Mouse (Mus musculus): ENCODE results near the gene Taar6. TPM values are rescaled to one million over a fixed set of nuclear protein-coding genes. Genes with fewer than 3 reads are reported as not detected.

Taar6 gene
- polyA plus RNA-seq (2017; shearing (Covaris generic)) = not detected

DNA sequence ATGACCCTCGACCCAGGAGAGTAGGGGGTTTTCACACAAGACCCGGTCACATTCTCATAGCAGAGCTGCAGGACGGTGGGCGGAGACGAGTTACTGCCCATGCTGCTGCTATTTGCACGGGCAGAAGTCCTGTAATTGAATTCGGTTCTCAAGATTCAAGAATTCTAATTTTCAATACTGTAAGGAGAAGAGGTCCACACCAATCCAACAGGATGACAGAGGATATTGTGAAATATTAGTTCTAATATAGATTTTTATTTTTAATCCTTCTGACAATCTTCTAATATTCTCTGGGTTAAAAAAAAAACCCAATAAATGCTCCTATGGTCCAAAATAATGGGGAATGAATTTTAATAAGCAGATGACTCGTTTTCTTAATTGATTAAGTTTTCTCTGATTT is at the start of gene Taar6:
TSS of gene Taar6 (minus strand) at position 101 of the 400 bp plus-strand sequence.
- no peak for ATAC-seq

- ATAC-seq = no peak
These were observed 45.9 kb upstream of the Taar6 start for GRCm38 (mm10) chr10:24031347-24031746.

- ATAC-seq = no peak
These were observed 41.5 kb upstream of the Taar6 start, which contains the start of gene Taar7d for GRCm38 (mm10) chr10:24026922-24027321. Gene Taar7d (plus strand): TSS chr10:24027222.

GRCm38 (mm10) chr10:24008143-24008542 is 22.7 kb upstream of the Taar6 start:
- ATAC-seq = no peak

DNA sequence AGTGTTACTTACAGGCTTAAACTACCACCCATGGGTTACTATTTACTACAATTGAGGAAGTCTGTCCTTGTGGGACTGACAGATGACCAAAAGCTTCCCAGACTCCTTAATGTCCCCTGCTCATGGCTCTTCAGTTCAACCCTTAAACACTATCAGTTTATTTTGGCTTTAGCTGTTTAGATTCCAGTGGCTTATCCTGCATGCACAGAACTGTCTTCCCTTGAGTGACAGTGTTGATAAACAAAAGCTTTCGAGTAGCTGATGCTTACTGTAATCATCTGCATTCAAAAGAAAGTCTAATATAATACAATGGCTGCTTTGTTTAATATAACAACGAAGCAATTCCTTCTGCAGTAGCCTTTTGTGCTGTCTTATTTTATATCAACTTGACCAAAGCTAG is 21.6 kb upstream of the Taar6 start:
- no peak for ATAC-seq

DNA sequence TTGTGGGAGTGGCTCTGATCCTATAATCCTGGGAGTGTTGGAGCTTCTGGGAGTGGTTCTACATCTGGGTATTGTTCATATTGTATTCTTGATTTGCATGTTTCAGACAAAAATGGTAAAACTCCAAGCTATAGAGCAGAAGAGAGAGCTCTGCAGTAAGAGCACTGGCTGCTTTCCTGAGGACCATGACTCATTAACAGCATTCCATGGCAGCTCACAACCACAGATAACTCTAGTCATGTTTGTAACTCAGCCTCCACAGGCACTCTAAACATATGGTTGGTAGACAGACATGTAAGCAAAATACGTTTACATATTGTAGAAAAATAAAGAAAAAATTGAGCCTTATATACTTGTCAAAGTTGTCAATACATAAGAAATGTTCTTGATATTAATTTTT is 21.0 kb upstream of the Taar6 start:
- no peak for ATAC-seq

DNA sequence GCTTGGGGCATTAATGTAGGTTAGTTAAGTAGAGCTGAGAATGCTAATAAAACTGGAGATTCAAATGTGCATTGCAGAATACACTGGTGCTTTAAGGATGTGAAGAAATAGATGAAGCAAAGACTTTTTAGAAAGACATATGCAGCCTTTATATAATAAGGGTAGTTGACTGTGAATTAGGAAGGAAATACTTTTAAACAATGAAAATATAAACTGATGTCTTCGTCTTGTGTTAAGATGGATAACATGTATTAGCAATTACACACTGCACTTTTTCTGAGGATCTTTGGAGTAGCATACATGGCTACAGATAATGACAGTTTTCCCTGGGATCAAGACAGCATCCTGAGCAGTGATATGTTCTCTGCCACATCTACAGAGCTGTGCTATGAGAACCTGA is 14.2 kb upstream of the Taar6 start, which contains the start of gene Taar7b:
TSS of gene Taar7b (plus strand) at position 301 of the 400 bp plus-strand sequence.
- no peak for ATAC-seq

- ATAC-seq = no peak
These were observed 7.9 kb upstream of the Taar6 start, which contains the start of gene Taar7a for GRCm38 (mm10) chr10:23993381-23993780. Gene Taar7a (minus strand): TSS chr10:23993481.

DNA sequence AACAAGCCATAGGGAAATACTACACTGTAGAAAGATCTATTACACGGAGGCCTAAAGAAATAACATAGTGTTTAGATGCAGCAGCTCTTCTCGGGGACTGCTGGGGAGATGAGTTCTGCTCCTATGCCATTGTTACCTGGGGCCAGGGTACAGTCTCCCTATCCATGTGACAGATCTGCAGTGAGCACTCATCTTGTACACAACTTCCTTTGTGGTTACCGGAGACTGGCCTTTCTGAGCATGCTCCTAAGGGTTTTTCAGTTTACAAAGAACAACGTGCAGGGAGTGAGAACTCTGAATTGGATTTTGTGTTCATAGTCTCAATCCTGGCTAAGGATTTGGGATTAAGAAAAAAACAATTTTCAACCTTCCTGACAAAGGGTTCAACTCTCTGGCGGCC is 973 bp upstream of the Taar6 start:
- no peak for ATAC-seq

DNA sequence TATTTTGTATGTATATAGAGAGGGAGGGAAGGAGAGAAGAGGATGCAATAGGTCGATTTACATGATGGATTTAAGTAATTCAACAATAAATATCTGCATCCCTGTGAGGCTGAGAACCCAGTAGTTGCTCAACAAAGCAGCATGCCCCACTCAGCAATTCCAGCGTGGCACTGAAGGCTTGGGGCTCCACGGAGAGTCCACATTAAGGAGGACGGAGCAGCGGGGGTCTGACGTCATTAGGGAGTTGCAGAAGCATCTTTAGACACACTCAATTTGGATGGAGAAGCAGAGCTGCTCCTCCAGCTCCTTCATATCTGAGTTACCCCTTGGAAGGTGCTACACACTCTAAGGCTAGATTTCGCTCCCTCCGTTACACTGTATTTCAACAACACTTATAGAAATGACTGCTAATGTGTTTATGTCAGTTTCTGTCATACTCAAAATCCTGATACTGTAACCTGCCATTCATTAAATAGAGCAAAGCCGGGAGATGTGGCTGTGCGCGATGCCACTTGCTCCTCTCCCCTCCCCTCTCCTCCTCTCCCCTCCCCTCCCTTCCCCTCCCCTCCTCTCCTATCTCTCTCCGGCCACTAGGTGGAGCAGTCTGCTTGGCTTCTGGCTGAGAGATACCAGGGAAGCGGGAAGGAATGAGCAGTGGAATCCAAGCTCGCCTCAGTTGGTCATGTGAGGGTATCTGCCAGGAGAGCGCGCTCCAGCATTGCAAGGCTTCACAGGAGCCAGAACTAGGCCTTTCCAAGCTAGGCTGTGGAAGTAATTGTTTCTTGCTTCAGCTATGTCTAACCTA is 6.3 kb downstream of the Taar6 start:
- no peak for ATAC-seq

- ATAC-seq = no peak
These were observed 7.5 kb downstream of the Taar6 start for GRCm38 (mm10) chr10:23977958-23978357.

DNA sequence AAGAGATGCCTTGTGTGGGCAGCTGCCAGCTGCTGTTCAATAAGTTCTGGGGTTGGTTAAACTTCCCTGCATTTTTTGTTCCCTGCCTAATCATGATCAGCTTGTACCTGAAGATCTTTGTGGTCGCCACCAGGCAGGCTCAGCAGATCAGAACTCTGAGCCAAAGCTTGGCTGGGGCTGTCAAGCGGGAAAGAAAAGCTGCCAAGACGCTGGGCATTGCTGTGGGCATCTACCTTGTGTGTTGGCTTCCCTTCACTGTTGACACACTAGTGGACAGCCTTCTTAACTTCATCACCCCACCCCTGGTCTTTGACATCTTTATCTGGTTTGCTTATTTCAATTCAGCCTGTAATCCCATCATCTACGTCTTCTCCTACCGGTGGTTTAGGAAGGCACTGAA is 14.2 kb downstream of the Taar6 start:
- ATAC-seq = no peak

DNA sequence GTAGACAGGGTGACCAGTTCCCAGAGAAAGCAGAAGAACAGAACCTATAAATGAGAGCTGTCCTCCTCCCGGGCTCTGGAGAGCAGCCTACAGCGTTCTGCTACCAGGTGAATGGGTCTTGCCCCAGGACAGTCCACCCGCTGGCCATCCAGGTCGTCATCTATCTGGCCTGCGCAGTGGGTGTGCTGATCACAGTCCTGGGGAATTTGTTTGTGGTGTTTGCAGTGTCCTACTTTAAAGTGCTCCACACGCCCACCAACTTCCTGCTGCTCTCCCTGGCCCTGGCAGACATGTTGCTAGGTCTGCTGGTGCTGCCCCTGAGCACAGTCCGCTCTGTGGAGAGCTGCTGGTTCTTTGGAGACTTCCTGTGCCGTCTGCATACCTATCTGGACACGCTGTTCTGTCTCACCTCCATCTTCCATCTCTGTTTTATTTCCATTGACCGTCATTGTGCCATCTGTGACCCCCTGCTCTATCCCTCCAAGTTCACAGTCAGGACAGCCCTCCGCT is 14.7 kb downstream of the Taar6 start, which contains the start of gene Taar5:
TSS of gene Taar5 (plus strand) at position 51 of the 510 bp plus-strand sequence.
- ATAC-seq = no peak

DNA sequence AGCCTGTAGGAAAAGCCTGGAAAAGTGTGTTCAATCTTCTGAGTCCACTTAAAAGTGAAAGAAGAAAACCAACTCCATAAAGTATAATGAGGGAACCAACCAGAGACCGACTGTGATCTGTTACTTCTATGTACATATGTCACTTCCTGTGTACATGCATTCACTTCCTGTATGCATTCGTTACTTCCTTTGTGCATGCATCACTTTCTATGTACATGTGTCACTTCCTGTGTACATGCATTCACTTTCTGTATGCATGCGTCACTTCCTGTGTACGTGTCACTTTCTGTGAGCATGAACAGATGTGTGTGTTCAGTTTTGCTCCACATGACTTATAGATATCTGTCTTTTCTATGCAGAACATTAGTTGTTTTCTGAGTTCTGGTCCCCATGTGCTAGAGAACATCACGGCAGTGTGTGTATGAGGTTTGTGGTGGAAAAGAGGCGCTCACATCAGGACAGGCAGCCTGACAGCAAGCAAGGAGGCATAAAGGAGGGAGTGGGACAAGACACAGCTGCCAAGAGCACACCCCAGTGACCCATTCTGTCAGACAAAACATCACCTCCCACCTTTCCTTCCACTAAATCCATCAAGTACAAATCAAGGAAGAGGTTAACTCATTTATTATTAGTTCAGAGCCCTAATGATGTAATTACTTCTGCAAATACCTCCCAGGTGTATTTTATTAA is 20.4 kb downstream of the Taar6 start:
- no peak for ATAC-seq

- no peak for ATAC-seq
These were observed 22.0 kb downstream of the Taar6 start for GRCm38 (mm10) chr10:23963444-23963843.

DNA sequence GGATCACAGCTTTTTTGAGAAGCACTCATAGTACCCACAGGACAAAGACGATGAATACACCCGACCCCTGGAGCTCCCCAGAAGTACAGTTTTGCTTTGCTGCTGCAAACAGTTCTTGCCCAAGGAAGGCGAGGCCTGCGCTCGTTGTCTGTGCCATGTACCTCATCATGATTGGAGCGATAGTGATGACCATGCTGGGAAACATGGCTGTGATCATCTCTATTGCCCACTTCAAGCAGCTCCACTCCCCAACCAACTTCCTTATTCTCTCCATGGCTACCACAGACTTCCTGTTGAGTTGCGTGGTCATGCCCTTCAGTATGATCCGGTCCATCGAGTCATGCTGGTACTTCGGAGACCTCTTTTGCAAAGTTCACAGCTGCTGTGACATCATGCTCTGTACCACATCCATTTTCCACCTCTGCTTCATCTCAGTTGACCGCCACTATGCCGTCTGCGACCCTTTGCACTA is 25.0 kb downstream of the Taar6 start, which contains the start of gene Taar4:
TSS of gene Taar4 (plus strand) at position 51 of the 472 bp plus-strand sequence.
- ATAC-seq = no peak

GRCm38 (mm10) chr10:23959071-23959470 is 26.4 kb downstream of the Taar6 start:
- no peak for ATAC-seq

DNA sequence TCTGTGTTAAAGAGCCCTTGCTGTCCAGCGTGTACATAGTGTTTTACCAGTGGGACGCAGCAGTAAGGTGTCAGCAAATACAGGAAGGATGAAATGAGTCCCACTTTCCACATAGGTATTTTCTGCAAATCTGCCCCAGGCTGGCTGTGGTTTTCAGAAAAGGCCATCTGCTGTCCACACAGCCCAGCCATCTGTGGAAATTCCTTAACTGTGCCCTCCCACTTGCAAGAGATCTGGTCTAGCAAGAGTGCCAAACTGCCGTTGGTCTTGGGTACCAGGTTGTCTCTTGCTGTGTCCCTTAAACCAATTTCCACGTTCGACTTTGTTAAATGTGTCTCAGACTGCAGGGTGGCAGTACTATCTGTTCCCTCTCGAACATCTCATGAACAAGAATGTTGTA is 33.7 kb downstream of the Taar6 start:
- ATAC-seq = no peak

DNA sequence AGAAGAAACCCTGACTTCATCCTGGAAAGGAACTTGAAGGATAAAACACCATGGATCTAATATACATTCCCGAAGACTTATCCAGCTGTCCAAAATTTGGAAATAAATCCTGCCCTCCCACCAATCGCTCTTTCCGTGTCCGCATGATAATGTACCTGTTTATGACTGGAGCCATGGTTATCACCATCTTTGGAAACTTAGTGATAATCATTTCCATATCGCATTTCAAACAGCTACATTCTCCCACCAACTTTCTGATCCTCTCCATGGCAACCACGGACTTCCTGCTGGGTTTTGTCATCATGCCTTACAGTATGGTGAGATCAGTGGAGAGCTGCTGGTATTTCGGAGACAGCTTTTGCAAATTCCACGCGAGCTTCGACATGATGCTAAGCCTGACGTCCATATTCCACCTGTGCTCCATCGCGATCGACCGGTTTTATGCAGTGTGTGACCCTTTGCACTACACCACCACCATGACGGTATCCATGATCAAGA is 35.9 kb downstream of the Taar6 start, which contains the start of gene Taar3:
TSS of gene Taar3 (plus strand) at position 51 of the 498 bp plus-strand sequence.
- ATAC-seq = no peak

DNA sequence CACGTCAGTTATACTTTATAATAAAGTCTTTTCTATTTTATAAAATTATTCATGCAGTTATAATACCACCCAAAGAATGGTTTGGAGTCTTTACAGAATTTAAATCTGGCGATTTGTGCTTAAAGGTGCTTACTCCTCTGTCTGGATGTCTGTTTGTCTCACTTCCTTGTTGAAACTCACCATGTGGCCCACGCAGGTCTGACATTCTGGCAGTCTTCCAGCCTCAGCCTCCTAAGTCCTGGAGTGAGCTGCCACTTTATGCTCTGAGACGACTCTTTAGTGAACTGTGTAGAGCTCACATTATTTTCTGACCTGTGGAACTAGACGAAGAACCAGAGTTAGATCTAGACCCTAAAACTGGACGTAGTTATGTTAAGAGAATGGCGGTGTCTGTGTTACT is 37.4 kb downstream of the Taar6 start:
- no peak for ATAC-seq

DNA sequence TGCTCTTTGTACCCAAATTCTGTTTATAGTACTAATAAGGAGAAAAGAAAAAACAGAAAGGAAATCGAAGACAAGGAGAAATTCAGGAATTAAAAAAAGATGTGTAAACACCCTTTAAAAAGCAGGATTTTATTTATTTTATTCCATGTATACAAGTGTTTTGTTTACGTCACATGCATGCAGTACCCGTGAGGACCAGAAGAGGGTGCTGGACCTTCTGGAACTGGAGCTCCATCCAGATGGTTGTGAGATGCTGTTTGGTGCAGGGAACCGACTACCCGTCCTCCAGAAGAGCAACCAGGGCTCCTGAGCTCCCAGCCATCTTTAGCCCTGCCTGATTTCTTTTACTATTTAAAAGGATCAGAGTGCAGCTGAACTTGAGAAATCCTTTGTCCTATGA is 43.0 kb downstream of the Taar6 start:
- ATAC-seq = no peak

DNA sequence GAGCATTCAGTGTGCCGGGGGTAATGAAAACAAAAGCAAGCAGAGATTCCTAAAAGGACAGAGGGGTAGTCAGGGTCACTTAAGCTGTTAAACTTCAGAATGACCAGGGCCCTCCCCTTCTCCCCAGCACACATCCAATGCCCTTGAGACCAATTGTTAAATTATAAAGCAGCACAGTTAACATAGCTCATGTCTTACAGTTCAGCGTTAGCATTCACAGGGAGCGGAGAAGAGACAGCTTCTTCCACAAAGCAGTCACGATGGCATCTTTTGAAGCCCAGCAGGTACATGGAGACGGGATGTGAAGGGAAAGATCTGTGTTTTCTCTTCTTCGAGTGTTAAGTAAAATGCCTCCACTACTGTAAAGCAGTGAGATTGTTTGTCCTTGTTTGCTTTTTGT is 47.1 kb downstream of the Taar6 start, which contains the start of gene Taar2:
TSS of gene Taar2 (plus strand) at position 261 of the 400 bp plus-strand sequence.
- no peak for ATAC-seq

DNA sequence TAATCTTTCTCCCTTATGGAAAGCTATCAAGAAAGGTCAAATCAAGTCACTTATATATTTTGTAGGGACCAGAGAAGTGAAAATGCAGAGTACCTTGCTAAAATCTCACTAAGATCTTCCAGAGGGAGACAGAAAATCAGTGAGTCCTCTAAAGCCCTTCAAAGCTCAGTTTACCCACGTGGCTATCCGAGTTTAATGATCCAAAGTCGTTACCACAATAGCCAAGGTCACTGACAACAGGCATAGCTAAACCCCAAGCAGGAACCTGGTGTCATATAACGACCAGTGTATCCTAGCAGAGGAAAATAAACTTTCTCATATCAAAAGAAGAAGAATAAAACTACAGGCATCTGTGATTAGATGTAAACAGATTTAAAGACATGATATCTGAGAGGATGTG is 47.8 kb downstream of the Taar6 start:
- ATAC-seq = no peak
